Mouse (Mus musculus) embryo, embryonic 11 days (tissue): ENCODE measurements around the gene Ankrd44.

ENCODE experiments used
- DNase-seq: peaks from one replicate; pipeline ENCODE4 v3.0.0-alpha.2; 2015

The Ankrd44 gene

DNA sequence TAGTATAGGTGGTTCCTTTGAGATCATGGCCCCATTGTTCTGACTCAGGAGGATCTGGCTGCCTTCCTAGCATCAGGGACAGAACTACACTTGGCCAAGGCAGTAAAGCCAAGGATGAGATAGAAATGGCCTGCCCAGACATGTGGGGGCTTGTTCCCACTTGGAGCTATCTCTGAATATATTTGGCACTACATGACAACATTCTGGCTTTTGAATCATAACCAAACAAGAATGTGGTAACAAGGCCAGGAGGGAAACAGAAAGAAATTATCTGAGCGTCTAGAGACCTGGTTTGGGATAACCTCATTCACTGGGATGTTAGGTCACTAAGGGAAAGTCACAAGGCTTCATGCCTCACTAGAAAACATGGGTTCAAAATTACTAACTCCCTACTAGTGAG, 81.8 kb downstream of the Ankrd44 start:
- DNase-seq, result no peak

DNA sequence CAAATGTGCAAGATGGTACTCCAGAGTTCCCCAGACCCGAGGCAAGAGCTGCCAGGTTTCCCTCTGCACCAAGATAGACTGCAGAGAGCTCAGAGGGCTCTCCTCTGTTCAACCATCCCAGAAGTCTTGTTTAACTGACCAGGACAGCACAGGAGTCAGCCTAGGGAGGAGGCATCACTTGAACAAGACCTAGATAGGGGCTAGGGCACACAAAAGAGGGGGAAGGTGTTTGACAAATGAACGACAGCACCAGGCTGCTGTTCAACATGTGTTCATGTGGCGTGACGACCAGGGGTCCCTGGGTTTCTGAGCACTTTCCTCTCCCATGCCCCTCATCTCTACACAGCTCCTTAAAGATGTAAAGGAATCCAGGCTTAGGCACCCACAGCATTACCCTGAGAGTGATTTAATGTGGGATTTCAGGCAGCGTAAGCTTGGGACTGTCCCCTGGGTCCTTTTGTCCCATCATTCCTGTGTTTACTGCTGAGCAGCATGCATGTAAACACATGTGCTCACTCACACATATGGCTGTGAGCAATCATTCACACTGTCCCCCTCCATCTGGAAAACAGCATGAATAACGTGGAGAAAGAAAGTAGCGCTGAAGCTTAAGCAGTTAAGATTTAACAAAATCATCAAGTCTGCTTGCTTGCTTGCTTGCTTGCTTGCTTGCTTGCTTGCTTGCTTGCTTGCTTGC, 83.3 kb downstream of the Ankrd44 start:
- DNase-seq, result no peak

- no peak for DNase-seq
Measured at GRCm38 (mm10) chr1:54841788-54842187, 84.4 kb downstream of the Ankrd44 start.

DNA sequence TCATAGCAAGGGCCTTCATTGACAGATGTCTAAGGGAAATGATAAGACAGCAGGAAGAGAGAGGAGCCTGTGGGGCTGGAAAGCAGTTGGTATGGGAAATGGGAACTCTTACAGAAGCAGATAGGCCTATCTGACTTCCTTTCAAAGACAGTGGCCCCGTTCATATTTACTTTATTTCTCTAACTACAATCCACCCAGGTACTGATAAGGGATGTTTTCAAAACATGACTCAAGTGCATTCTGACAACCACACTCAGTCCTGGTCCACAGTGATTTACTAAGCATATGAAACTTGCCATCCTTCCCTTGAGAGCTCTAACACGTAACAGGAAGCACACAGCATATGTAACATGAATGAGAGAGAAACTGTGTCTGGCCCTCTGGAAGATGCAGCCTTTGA, 86.1 kb downstream of the Ankrd44 start:
- no peak for DNase-seq

GRCm38 (mm10) chr1:54838486-54838805, 87.7 kb downstream of the Ankrd44 start:
- no peak for DNase-seq

GRCm38 (mm10) chr1:54837721-54838485, 88.3 kb downstream of the Ankrd44 start:
- no peak for DNase-seq

- DNase-seq, result no peak
Measured at GRCm38 (mm10) chr1:54835661-54836205, 90.5 kb downstream of the Ankrd44 start.

GRCm38 (mm10) chr1:54833221-54833620, 93.0 kb downstream of the Ankrd44 start:
- no peak for DNase-seq

GRCm38 (mm10) chr1:54832765-54833164, 93.4 kb downstream of the Ankrd44 start:
- peak; percentile 85 for DNase-seq

GRCm38 (mm10) chr1:54830223-54830622, 96.0 kb downstream of the Ankrd44 start:
- DNase-seq, result no peak

- no peak for DNase-seq
Measured at GRCm38 (mm10) chr1:54829681-54830213, 96.4 kb downstream of the Ankrd44 start.

- DNase-seq, result no peak
Measured at GRCm38 (mm10) chr1:54827827-54828226, 98.4 kb downstream of the Ankrd44 start.

DNA sequence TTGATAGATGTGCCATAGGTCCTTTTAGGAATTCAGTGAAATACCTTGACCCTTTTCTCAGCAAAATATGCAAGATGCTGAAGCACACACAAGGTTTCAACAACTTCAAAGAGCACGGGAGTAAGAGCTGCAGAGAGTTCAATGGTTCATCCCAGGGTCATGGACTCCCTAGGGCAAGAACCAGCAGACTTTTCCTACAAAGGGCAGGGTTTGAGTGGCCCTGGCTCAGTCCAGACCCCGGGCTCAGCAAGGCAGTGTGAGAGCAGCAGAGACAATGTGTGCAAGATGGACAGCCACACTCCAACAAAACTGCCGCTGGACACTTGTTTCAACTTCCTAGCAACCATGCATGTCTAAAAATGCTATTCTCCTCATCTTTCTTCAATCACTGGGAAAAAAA, 98.8 kb downstream of the Ankrd44 start:
- DNase-seq, result no peak

DNA sequence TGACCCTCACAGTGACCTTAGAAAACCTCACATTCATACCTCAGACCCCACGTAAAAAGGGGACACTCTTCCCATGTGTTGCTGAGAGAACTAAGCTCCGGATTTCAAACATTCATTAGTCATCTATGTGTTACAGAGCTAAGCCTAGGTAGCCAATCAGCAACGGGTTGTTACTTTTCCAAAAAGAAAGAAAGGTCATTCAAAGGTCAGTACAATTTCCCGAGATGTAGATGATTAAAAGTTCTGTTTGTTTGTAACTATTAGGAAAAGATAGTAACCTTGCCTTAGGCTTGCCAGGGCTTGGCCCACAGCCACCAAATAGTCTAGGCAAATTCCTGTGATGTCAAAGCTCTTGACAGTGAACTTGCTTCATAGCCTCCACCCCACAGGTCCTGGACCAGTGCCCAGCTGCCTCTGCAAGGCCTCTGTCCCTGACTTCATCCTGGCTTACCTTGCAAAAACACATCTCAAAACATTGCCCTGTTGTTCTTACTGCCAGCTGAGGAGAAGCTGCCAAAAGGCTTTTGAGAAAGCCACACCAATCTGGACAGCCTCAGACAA, 99.7 kb downstream of the Ankrd44 start:
- no peak for DNase-seq

DNA sequence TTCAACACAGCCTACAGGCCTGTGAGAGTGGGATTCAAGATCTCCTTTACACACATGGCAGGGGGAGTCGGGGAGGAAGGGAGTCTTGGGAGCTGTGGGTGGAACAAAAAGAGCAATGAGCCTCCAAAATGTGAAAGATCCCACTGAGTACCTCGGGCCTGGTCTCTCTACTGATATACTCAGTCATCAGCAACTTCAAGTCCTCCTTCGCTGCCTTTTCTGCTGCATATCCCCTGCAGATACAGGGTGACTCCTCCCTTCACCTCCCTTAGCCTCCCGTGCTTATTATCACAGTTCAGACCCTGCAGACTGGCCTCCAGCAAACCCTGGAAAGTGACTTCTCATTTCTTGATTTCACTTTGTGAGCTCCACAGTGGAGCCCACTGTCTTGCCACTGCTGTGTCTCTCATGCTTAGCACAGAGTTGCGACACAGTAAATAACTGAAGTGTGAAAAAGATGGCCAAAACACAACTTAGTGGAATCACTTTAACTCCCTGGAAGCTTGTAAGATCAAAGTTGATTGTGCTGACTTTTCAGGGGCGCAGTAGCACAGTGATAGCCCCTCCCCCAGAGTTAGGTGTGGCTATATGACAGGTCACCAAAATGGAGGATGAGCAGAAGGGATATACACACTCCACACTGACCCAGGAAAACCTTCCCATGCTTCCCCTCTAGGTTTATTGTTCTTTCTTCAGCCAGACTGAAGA, 100.3 kb downstream of the Ankrd44 start:
- DNase-seq, result no peak

GRCm38 (mm10) chr1:54824106-54824808, 101.9 kb downstream of the Ankrd44 start:
- no peak for DNase-seq

DNA sequence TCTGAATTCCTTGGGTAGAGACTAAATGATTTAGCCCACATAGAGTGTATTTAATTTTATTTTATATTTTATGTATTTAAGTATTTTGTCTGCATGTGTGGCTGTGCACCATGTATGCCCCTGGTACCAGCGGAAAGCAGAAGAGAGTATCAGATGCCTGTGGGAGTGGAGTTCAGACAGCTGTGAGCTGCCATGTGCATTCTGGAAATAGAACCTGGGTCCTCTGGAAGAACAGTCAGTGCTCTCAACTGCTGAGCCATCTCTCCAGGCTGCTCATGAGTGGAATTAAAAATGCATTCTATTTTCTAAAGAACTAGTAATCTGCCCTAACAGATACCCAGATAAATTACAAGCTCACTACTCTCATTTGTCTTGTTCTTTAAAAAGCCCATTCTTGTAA, 104.4 kb downstream of the Ankrd44 start:
- DNase-seq, result no peak

GRCm38 (mm10) chr1:54815206-54815855, 110.9 kb downstream of the Ankrd44 start:
- no peak for DNase-seq

- DNase-seq, result no peak
Measured at GRCm38 (mm10) chr1:54809811-54810549, 116.2 kb downstream of the Ankrd44 start.

DNA sequence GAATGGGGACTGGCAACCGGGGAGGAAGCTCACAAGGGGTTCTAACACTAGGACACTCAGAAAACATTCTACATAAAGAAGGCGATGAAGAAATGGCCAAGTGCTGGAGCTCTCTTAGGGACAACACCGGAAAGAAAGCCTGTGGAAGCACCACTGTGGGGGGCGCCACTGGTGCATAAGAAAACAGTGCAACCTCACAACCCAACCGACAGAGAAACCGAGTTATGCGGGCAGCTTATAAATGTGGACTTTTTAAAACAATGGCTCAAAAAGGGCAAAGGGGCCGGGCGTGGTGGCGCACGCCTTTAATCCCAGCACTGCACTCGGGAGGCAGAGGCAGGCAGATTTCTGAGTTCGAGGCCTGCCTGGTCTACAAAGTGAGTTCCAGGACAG, 117.1 kb downstream of the Ankrd44 start:
- DNase-seq, result no peak
